Mouse (Mus musculus) forebrain, postnatal 0 days (tissue): ENCODE measurements around the gene H1fx. TPM values are rescaled to one million over a fixed set of nuclear protein-coding genes. Genes with fewer than 3 reads are reported as not detected.

Experiments
- ATAC-seq: fragments of 200-750 bp; cut with Nextera tagmentation; 2 replicates; pipeline ENCODE4 v1.8.0; 2017; ENCODE audit warnings: mild to moderate bottlenecking, moderate library complexity
- DNase-seq: peaks from one replicate; pipeline ENCODE4 v3.0.0-alpha.2; 2015
- H3K27ac ChIP-seq: fragments of 300-500 bp; sonication (generic); 2 replicates; pipeline ENCODE4 v1.5.1; 2014; ENCODE audit warnings: low read depth, mild to moderate bottlenecking, antibody characterized with exemption, low read length, moderate library complexity, mixed read lengths
- H3K27me3 ChIP-seq: fragments of 300-500 bp; sonication (generic); 2 replicates; pipeline ENCODE4 v1.6.1; 2014; ENCODE audit warnings: mild to moderate bottlenecking, low read length, mixed read lengths; ENCODE audit not compliant: insufficient read depth
- H3K36me3 ChIP-seq: fragments of 300-500 bp; sonication (generic); 2 replicates; pipeline ENCODE4 v1.6.1; 2014; ENCODE audit warnings: mild to moderate bottlenecking, moderate library complexity; ENCODE audit not compliant: insufficient read depth
- H3K4me1 ChIP-seq: fragments of 300-500 bp; sonication (generic); 2 replicates; pipeline ENCODE4 v1.6.1; 2014; ENCODE audit warnings: antibody characterized with exemption; ENCODE audit not compliant: insufficient read depth
- H3K4me2 ChIP-seq: fragments of 300-500 bp; sonication (generic); 2 replicates; pipeline ENCODE4 v1.6.1; 2014; ENCODE audit warnings: low read depth, mild to moderate bottlenecking, moderate library complexity
- H3K4me3 ChIP-seq: fragments of 300-500 bp; sonication (generic); 2 replicates; pipeline ENCODE4 v1.5.1; 2014; ENCODE audit warnings: low read depth, low read length, mixed read lengths
- H3K9ac ChIP-seq: fragments of 300-500 bp; sonication (generic); 2 replicates; pipeline ENCODE4 v1.6.1; 2014; ENCODE audit warnings: mild to moderate bottlenecking
- H3K9me3 ChIP-seq: fragments of 300-500 bp; sonication (generic); 2 replicates; pipeline ENCODE4 v1.6.1; 2016; ENCODE audit warnings: low read length
- CTCF ChIP-seq: sonication (generic); IDR thresholded peaks from 2 replicates; pipeline ENCODE4 v1.5.1; 2016; ENCODE audit warnings: antibody characterized with exemption, control low read depth, low read depth
- WGBS: fragments of 180-500 bp; shearing (Covaris S2); extraction: QIAGEN DNeasy Blood & Tissue Kit; methylation state at CpG from one replicate; pipeline ENCODE4 v1.1.7; 2014; 5-methylcytosine and 5-hydroxymethylcytosine counted together
- polyA plus RNA-seq: library from polyadenylated mRNA; unstranded; fragments of >200 nt; fragmentation: Nextera tagmentation; extraction: Ambion mirVana; gene quantifications from 2 replicates; pipeline ENCODE4 v1.2.1, GENCODE M21; 2015
- total RNA-seq: library from RNA; depleted of rRNA; stranded (reverse); fragments of >200 nt; gene quantifications from 2 replicates; pipeline ENCODE4 v1.2.3, GENCODE M21; 2014; rRNA removed

The H1fx gene
- 16.7 and 26.7 TPM in 2 replicates for total RNA-seq
- 66.3 and 68.6 TPM in 2 replicates for polyA plus RNA-seq

DNA sequence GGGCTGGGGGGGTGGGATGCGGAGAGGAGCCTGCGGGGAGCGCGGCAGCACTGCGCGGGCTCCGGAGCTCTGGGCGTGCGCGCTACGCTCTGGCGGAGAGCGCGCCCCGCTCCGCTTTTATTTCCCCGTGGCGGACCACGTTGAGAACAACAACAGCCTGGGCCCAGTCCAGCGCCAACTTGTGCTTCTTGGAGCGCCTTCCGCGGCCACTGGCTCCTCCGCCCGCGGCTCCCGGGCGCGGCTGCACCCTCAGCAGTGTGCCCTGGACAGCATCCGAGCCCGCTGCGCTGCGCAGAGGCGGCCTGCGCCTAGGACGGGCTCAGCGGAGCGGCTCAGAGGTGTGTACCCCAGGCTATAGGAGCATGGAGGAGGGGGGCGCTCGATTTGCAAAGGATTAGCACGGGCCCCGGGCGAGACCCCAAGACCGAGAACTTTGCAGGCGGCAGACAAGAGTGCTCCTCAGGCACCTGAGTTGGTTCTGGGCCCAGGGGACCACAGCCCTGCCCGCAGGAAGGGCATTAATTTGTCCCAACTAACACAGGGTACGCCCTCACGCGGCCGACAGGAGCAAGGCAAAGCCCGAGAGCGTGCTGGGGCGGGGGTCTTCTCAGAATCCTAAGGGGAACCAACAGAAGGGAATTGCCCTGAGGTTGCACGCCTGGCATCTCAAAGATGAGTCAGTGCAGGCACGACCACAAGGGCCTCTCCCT lies at the start of gene H1fx:
Gene H1fx (minus strand): TSS at position 91 of the 710 bp plus-strand sequence.
- TF ChIP-seq CTCF, result peak; percentile 63
- Histone ChIP-seq H3K4me3 (peak within 1 kb of the TSS; percentile 98), H3K27ac (peak within 1 kb of the TSS; percentile 92), H3K4me2 (peak within 1 kb of the TSS; percentile 66), H3K9ac (peak within 1 kb of the TSS; percentile 90), H3K9me3 (no peaks in the 10 kb centered on the region), H3K36me3 (peaks cover 12% of the 10 kb centered on the region; the same call in 1 of the 2 replicates), H3K4me1 (peaks cover 20% of the 10 kb centered on the region), H3K27me3 (no peaks in the 10 kb centered on the region)
- WGBS, result 4% methylated on average over 46 of the region's 55 CpGs
- ATAC-seq, result peak; percentile 89
- peak; percentile 92 for DNase-seq

DNA sequence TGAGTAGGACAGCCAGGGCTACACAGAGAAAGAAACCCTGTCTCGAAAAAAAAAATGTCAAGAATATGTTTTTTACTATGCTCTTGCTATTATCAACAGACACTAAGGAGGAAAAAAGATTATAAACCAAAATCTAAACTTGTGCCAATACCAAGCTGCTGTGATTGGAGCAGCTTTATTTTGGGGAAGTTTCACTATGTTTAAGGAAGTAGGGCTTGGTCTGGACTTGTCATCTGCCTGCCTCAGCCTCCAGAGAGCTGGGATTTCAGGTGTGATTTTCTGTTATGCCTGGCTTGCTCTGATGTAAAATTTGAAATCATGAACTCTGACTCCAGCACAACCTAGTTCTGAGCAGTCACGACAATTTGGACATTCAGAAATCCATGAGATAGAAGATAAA lies 49.0 kb upstream of the H1fx start:
- Histone ChIP-seq H3K4me2 (no peak overlapping the region), H3K9me3 (no peaks in the 10 kb centered on the region), H3K27me3 (no peaks in the 10 kb centered on the region), H3K9ac (no peak overlapping the region), H3K36me3 (peaks cover 5% of the 10 kb centered on the region; the same call in 1 of the 2 replicates), H3K4me3 (no peak overlapping the region), H3K4me1 (no peaks in the 10 kb centered on the region), H3K27ac (no peak overlapping the region)
- no peak for ATAC-seq
- WGBS, result 96% methylated on average over 2 of the region's 2 CpGs
- no peak for TF ChIP-seq CTCF
- no peak for DNase-seq

DNA sequence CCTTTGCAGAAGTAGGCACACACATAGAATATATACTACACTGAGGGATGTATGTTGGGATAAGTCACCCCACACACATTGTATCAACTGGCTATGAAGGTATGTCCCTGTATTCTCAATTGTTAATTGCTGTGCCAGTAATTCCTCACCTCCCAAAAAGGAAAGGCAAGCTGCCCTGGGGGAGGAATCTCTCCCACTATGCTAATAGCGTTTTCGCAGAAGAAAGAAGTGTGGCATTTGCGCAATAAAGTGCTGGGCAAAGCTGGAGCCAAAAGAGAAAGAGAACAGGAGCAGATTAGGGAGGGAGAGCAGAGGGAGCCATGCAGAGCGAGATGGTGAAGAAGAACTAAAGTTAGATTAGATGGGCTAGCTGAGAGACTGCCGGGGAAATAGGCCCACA lies 46.0 kb upstream of the H1fx start:
- ATAC-seq, result no peak
- Histone ChIP-seq H3K36me3 (peaks cover 5% of the 10 kb centered on the region; the same call in 1 of the 2 replicates), H3K27me3 (no peaks in the 10 kb centered on the region), H3K27ac (no peak overlapping the region), H3K9ac (no peak overlapping the region), H3K4me3 (no peak overlapping the region), H3K9me3 (no peaks in the 10 kb centered on the region), H3K4me1 (no peaks in the 10 kb centered on the region), H3K4me2 (no peak overlapping the region)
- 64% methylated on average over 5 of the region's 5 CpGs for WGBS
- no peak for DNase-seq
- no peak for TF ChIP-seq CTCF

DNA sequence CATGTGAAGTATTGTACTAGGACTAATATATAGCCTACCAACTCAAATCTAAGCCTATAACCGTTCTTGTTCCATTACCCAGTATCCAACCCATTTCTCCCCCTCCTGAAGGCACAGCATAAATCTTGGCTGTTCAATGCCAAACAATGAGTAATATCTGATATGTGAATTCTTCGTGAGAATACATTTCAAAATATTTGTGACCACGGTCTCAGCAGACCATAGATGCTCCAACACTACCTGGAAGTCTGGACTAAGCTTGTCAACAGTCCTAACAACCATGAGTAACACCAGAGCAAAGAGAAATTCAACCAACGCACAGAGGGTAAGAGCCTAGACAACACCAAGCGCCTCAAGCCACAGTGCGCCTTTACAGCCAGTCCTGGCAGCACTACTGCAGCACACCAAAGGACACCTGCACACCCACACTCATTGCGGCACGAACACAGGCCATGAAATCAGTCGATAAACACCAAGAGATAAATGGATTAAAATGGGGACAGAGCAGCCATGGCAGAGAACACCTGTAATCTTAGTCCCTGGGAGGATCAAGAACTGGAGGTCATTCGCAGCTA lies 42.0 kb upstream of the H1fx start:
- Histone ChIP-seq H3K4me3 (no peak overlapping the region), H3K27ac (no peak overlapping the region), H3K4me2 (no peak overlapping the region), H3K9ac (no peak overlapping the region), H3K36me3 (no peaks in the 10 kb centered on the region), H3K9me3 (no peaks in the 10 kb centered on the region), H3K27me3 (no peaks in the 10 kb centered on the region), H3K4me1 (no peaks in the 10 kb centered on the region)
- 97% methylated on average over 10 of the region's 10 CpGs for WGBS
- DNase-seq (no peak), ATAC-seq (no peak)
- no peak for TF ChIP-seq CTCF

DNA sequence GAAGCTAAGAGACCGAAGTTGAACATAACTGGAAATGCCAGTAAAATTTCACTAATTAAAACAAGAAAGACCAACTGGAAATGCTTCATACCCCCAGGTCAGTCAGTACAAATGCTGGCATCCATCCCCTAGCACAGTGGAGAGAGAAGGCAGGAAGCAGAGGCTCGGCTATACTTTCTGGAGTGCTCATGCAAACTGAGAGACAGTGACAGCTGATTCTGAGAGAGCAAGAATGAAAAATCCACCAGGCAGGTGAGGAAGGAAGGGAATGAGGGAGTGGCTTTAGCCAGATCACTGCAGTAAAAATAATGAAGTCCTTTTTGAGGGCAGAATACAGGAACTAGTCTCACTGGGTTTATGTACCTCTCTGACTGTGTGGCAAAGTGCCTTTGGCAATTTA lies 37.7 kb upstream of the H1fx start:
- ATAC-seq (no peak), DNase-seq (no peak)
- H3K4me3 ChIP-seq, result no peak overlapping the region
- H3K36me3 ChIP-seq, result no peaks in the 10 kb centered on the region
- no peak for TF ChIP-seq CTCF
- no peak overlapping the region for H3K9ac ChIP-seq
- no peaks in the 10 kb centered on the region for H3K27me3 ChIP-seq
- H3K4me1 ChIP-seq, result no peaks in the 10 kb centered on the region
- H3K27ac ChIP-seq, result no peak overlapping the region
- H3K4me2 ChIP-seq, result no peak overlapping the region
- WGBS, result 73% methylated on average over 2 of the region's 2 CpGs
- no peaks in the 10 kb centered on the region for H3K9me3 ChIP-seq

DNA sequence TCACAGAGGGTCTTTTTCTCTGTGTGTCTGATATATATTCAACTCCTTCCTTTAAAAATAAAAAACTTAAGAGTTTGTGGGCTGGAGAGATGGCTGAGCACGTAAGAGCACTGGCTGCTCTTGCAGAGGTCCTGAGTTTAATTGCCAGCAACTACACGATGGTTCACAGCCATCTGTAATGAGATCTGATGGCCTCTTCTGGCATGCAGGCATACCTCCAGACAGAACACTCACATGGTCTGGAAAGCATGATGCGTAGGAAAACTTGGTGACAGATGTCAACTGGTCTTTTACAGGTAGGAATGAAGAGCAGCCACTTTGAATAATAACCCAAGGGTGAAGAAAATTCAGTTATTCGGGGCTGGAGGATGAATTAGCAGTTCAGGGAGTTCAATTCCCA lies 36.4 kb upstream of the H1fx start:
- H3K9ac ChIP-seq, result no peak overlapping the region
- no peak overlapping the region for H3K4me3 ChIP-seq
- H3K27ac ChIP-seq, result no peak overlapping the region
- WGBS, result 66% methylated on average over 4 of the region's 4 CpGs
- no peak for TF ChIP-seq CTCF
- no peak overlapping the region for H3K4me2 ChIP-seq
- no peak for DNase-seq
- no peak for ATAC-seq
- no peaks in the 10 kb centered on the region; the same call in 1 of the 2 replicates for H3K36me3 ChIP-seq
- H3K27me3 ChIP-seq, result no peaks in the 10 kb centered on the region
- H3K4me1 ChIP-seq, result no peaks in the 10 kb centered on the region
- H3K9me3 ChIP-seq, result no peaks in the 10 kb centered on the region

DNA sequence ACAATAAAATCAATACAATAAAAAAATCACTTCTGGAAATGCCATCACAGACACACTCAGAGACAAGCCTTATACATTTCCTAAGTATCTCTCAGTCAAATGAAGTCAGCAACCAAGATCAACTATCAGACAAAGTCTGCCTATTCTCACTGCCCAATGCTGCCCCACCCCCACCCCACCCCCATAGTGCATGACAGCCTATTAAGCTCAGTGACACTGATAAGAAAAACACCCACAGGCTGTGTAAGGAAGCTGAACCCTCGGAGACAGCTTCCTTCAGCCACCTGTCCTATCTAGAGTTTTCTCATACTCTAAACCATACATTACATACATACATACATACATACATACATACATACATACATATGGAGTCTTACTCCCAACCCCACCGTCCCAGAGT lies 34.4 kb upstream of the H1fx start:
- H3K36me3 ChIP-seq, result peaks cover 6% of the 10 kb centered on the region
- H3K4me2 ChIP-seq, result no peak overlapping the region
- TF ChIP-seq CTCF, result no peak
- no peaks in the 10 kb centered on the region for H3K27me3 ChIP-seq
- H3K4me1 ChIP-seq, result no peaks in the 10 kb centered on the region
- ATAC-seq (no peak), DNase-seq (no peak)
- no peak overlapping the region for H3K27ac ChIP-seq
- no peak overlapping the region for H3K9ac ChIP-seq
- WGBS, result 82% methylated on average over 2 of the region's 2 CpGs
- H3K9me3 ChIP-seq, result no peaks in the 10 kb centered on the region
- no peak overlapping the region for H3K4me3 ChIP-seq
